Mouse (Mus musculus) ES-Bruce4 (cell line): ENCODE data around the gene Rps6ka2. TPM values are rescaled to one million over a fixed set of nuclear protein-coding genes. Genes with fewer than 3 reads are reported as not detected.

Source experiments
- H3K27ac ChIP-seq: 2 replicates; pipeline ENCODE4 v1.5.1; 2012; ENCODE audit warnings: low read length, inconsistent platforms; ENCODE audit not compliant: insufficient read depth
- H3K27me3 ChIP-seq: 2 replicates; pipeline ENCODE4 v1.6.1; 2012; ENCODE audit warnings: mild to moderate bottlenecking, low read length, inconsistent platforms; ENCODE audit not compliant: control insufficient read depth, poor library complexity, insufficient read depth, severe bottlenecking
- H3K36me3 ChIP-seq: 2 replicates; pipeline ENCODE4 v1.6.1; 2012; ENCODE audit warnings: inconsistent platforms, mild to moderate bottlenecking, low read length, moderate library complexity; ENCODE audit not compliant: control insufficient read depth, poor library complexity, insufficient read depth, severe bottlenecking
- H3K4me1 ChIP-seq: one replicate; pipeline ENCODE4 v1.8.1; 2011; ENCODE audit warnings: low read length; ENCODE audit not compliant: control insufficient read depth, insufficient read depth
- H3K4me3 ChIP-seq: 2 replicates; pipeline ENCODE4 v1.5.1; 2011; ENCODE audit warnings: low read depth, mild to moderate bottlenecking, low read length
- H3K9ac ChIP-seq: 2 replicates; pipeline ENCODE4 v1.6.1; 2012; ENCODE audit warnings: low read depth, mild to moderate bottlenecking, inconsistent platforms; ENCODE audit not compliant: poor library complexity, severe bottlenecking
- H3K9me3 ChIP-seq: replicated peaks from 2 replicates; pipeline ENCODE4 v1.6.1; 2012; ENCODE audit warnings: mild to moderate bottlenecking, low read length, inconsistent platforms; ENCODE audit not compliant: control insufficient read depth, poor library complexity, insufficient read depth, severe bottlenecking
- CTCF ChIP-seq: IDR thresholded peaks from one replicate; pipeline ENCODE4 v1.8.1; 2011; ENCODE audit warnings: low read depth, low read length
- EP300 ChIP-seq: IDR thresholded peaks from 2 replicates; pipeline ENCODE4 v1.6.1; 2011; ENCODE audit warnings: low read depth, low read length; ENCODE audit not compliant: insufficient read depth
- POLR2A ChIP-seq: IDR thresholded peaks from one replicate; pipeline ENCODE4 v1.8.1; 2011; ENCODE audit warnings: low read length; ENCODE audit not compliant: insufficient read depth
- polyA plus RNA-seq: library from polyadenylated mRNA; stranded (reverse); fragments of >200 nt; gene quantifications from 2 replicates; pipeline ENCODE4 v1.2.4, GENCODE M21; 2011; ENCODE audit warnings: low read depth; ENCODE audit not compliant: missing spikeins, insufficient read depth, insufficient read length

Gene Rps6ka2
- polyA plus RNA-seq, 1 experiment: 26.6 TPM

GRCm38 (mm10) chr17:7265291-7265690 is 95.4 kb downstream of the Rps6ka2 start:
- H3K27ac ChIP-seq: no peak overlapping the region
- H3K9me3 ChIP-seq: no peaks in the 10 kb centered on the region
- no peak overlapping the region for H3K4me3 ChIP-seq
- H3K9ac ChIP-seq: no peak overlapping the region
- no peaks in the 10 kb centered on the region for H3K4me1 ChIP-seq
- H3K36me3 ChIP-seq: no peaks in the 10 kb centered on the region
- TF ChIP-seq EP300 (no peak), POLR2A (no peak), CTCF (no peak)
- no peaks in the 10 kb centered on the region for H3K27me3 ChIP-seq

DNA sequence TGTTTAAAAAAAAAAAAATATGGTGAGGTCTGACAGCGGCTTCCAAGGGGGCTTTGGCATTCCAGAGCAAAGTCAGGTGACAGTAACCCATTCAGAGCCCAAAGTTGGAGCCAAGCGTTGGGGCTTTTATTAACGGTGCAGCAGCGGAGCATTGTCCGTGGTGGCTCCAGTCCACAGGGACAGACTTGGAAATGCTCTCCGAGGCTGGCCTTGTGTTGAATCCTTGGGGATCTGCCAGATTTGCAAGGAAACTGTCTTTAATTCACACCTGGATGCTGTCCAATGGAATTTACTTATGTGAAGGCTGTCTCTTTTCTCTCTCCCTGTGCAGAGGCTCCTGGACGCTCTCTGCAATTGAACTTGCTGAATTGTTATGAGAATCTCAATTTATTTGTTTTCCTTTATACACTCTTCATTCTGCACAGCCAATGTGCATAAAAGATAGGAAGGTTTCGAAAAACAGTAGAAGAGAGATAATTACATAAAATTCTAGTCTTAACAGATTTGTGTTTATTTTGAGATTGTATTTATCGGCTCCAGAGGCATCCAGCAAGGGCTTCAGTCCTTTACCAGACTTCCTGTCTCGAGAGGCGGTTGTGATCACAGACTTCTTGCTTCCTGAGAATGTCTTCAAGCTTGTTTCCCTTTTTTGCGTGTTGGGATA is 95.9 kb downstream of the Rps6ka2 start:
- Histone ChIP-seq H3K4me3 (no peak overlapping the region), H3K27ac (no peak overlapping the region), H3K4me1 (no peaks in the 10 kb centered on the region)

GRCm38 (mm10) chr17:7267843-7268242 is 97.9 kb downstream of the Rps6ka2 start:
- no peaks in the 10 kb centered on the region for H3K36me3 ChIP-seq
- H3K9ac ChIP-seq: no peak overlapping the region
- H3K4me1 ChIP-seq: no peaks in the 10 kb centered on the region
- no peak overlapping the region for H3K4me3 ChIP-seq
- no peak overlapping the region for H3K27ac ChIP-seq
- TF ChIP-seq CTCF: no peak
- no peak for TF ChIP-seq EP300
- TF ChIP-seq POLR2A: no peak
- H3K27me3 ChIP-seq: no peaks in the 10 kb centered on the region
- H3K9me3 ChIP-seq: no peaks in the 10 kb centered on the region

More for the DNA sequence above, 95.9 kb downstream of the Rps6ka2 start:
- Histone ChIP-seq H3K36me3 (no peaks in the 10 kb centered on the region), H3K9me3 (no peaks in the 10 kb centered on the region), H3K27me3 (no peaks in the 10 kb centered on the region), H3K9ac (no peak overlapping the region)
- TF ChIP-seq EP300: no peak
- TF ChIP-seq POLR2A: no peak
- no peak for TF ChIP-seq CTCF

DNA sequence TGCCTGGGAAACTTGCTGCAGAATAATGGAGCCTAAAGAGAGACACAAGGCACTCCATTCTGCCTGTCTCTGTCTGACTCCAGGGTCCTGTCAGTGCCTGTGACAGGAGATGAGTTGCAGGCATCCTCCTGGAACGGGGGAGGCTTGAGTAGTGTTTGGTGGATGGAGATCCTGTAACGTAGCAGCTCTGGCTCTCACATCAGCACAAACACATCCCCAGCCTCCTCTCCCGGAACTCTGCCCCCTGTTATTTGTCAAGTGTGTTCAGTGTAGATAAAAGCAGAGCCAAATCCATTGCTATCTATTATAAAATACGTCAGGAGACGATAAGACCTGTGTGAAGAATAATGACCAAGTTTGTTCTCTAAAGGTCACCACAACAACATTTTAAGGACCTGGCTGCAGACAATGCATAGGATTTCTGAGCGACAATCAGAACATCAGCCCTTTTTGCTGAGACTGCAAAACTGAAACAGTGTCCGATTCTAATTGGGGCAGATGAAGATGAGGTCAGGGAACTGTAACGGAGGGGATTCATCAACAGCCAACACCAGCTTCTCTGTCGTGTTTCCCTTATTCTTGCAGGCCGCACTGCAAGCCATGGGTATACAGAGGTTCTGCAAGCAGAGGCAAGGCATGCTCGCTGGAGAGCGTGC is 99.4 kb downstream of the Rps6ka2 start:
- Histone ChIP-seq H3K36me3 (no peaks in the 10 kb centered on the region), H3K4me1 (no peaks in the 10 kb centered on the region), H3K27ac (no peak overlapping the region), H3K27me3 (no peaks in the 10 kb centered on the region), H3K9ac (no peak overlapping the region), H3K4me3 (no peak overlapping the region), H3K9me3 (no peaks in the 10 kb centered on the region)
- TF ChIP-seq EP300 (no peak), POLR2A (no peak), CTCF (no peak)

GRCm38 (mm10) chr17:7270506-7270905 is 100.6 kb downstream of the Rps6ka2 start:
- H3K4me1 ChIP-seq: no peaks in the 10 kb centered on the region
- no peaks in the 10 kb centered on the region for H3K27me3 ChIP-seq
- 0 out of 2 replicates have a peak, but pooled peaks have one; percentile 29 for TF ChIP-seq EP300
- no peak for TF ChIP-seq POLR2A
- H3K9me3 ChIP-seq: no peaks in the 10 kb centered on the region
- H3K4me3 ChIP-seq: no peak overlapping the region
- H3K27ac ChIP-seq: no peak overlapping the region
- H3K9ac ChIP-seq: no peak overlapping the region
- no peaks in the 10 kb centered on the region for H3K36me3 ChIP-seq

DNA sequence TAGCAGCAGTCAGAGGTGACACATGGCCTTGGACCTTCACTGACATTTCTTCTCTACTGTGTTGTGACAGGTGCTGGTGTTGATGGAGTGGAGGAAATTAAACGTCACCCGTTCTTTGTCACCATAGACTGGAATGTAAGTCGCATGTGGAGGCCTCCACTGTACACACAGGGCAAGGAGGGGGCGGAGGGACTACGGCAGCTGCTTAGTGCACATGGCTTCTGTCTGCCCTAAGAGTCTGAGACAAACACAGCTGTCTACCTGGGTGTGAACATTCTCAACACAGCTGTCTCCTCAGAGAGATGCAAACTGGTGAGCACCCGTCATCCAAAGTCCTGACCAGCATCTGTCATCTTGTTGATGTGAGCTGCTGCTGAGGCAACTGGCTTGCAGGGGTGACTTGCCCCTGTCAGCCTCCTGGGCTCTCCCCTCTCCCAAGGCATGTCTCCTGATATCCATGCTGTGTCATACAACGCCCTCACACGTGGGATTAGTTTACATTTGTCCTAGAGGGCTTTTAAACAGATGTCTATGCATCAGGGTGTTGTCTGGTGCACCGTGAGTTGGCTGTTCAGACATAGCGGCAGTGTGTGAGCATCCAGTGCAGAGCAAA is 101.7 kb downstream of the Rps6ka2 start:
- H3K27ac ChIP-seq: no peak overlapping the region
- H3K9me3 ChIP-seq: no peaks in the 10 kb centered on the region
- H3K27me3 ChIP-seq: no peaks in the 10 kb centered on the region
- H3K4me1 ChIP-seq: no peaks in the 10 kb centered on the region
- H3K9ac ChIP-seq: no peak overlapping the region
- no peaks in the 10 kb centered on the region for H3K36me3 ChIP-seq
- no peak overlapping the region for H3K4me3 ChIP-seq
- TF ChIP-seq CTCF (no peak), EP300 (no peak), POLR2A (no peak)
